Mouse (Mus musculus): ENCODE results near the gene Igsf8. TPM values are rescaled to one million over a fixed set of nuclear protein-coding genes. Genes with fewer than 3 reads are reported as not detected.

Gene Igsf8
- total RNA-seq, 2 experiments from 2014 or later = 13.8 to 16.3 TPM

Other genes with a start within 250 kb of the Igsf8 start
- gene Vangl2, start 233.2 kb upstream of the Igsf8 start, total RNA-seq (2021) = 1 to 10 TPM; 4.3 to 5.9 TPM
- not detected for gene Nhlh1, start 204.1 kb upstream of the Igsf8 start, total RNA-seq (2021)
- 100 to 1,000 TPM; 118 to 124 TPM for gene Copa, start 179.1 kb upstream of the Igsf8 start, total RNA-seq (2021)
- gene Ncstn, start 178.8 kb upstream of the Igsf8 start, total RNA-seq (2021) = 10 to 100 TPM; 54.9 to 59.5 TPM
- 100 to 1,000 TPM; 122 to 124 TPM for gene Pex19, start 134.9 kb upstream of the Igsf8 start, total RNA-seq (2021)
- gene Dcaf8, start 113.6 kb upstream of the Igsf8 start, total RNA-seq (2021) = 100 to 1,000 TPM; 117 to 122 TPM
- gene Pea15a, start 54.8 kb upstream of the Igsf8 start, total RNA-seq (2021) = 10 to 100 TPM; 71.1 to 77.7 TPM
- 10 to 100 TPM; 10.1 to 12.9 TPM for gene Casq1, start 41.8 kb upstream of the Igsf8 start, total RNA-seq (2021)
- not detected for gene Atp1a4, start 3.2 kb upstream of the Igsf8 start, total RNA-seq (2021)
- 100 to 1,000 TPM; 448 to 458 TPM for gene Atp1a2, start 36.4 kb downstream of the Igsf8 start, total RNA-seq (2021)
- gene Kcnj9, start 67.7 kb downstream of the Igsf8 start, total RNA-seq (2021) = not detected
- gene Kcnj10, start 79.6 kb downstream of the Igsf8 start, total RNA-seq (2021) = under 1 TPM; 0.10 to 0.22 TPM
- gene Pigm, start 114.9 kb downstream of the Igsf8 start, total RNA-seq (2021) = 1 to 10 TPM; 6.4 to 7.1 TPM
- gene Slamf9, start 213.7 kb downstream of the Igsf8 start, total RNA-seq (2021) = 1 to 10 TPM in 1 of 2 experiments, under 1 TPM in 1; 0.98 to 1.1 TPM
- under 1 TPM; 0.49 to 0.76 TPM for gene Igsf9, start 220.1 kb downstream of the Igsf8 start, total RNA-seq (2021)
- gene Tagln2, start 238.4 kb downstream of the Igsf8 start, total RNA-seq (2021) = 100 to 1,000 TPM; 110 to 117 TPM

All from heart, postnatal 14 days (tissue).